Mouse (Mus musculus) E14TG2a.4 (cell line): ENCODE measurements at regions not wholly inside any gene's neighbourhood (a gene's known extent, or its start where the extent isn't known, plus 50 kb on each side); places are given as distances from the start of the nearest gene placed in this dataset.

Source experiments
- H3K27me3 ChIP-seq: 2 replicates; pipeline ENCODE4 v1.6.1; 2014; ENCODE audit warnings: low read length, control low read depth; ENCODE audit not compliant: insufficient read depth
- H3K36me3 ChIP-seq: 2 replicates; pipeline ENCODE4 v1.6.1; 2014; ENCODE audit warnings: low read length, control low read depth; ENCODE audit not compliant: insufficient read depth
- H3K4me1 ChIP-seq: replicated peaks from 2 replicates; pipeline ENCODE4 v1.6.1; 2014; ENCODE audit warnings: low read depth, low read length, control low read depth
- H3K4me3 ChIP-seq: replicated peaks from 2 replicates; pipeline ENCODE4 v1.5.1; 2014; ENCODE audit warnings: mild to moderate bottlenecking, low read length
- H3K9me3 ChIP-seq: 2 replicates; pipeline ENCODE4 v1.6.1; 2014; ENCODE audit warnings: low read length, control low read depth
- CTCF ChIP-seq: conservative IDR thresholded peaks from 2 replicates; pipeline ENCODE4 v1.5.1; 2014; ENCODE audit warnings: low read length
- NANOG ChIP-seq: IDR thresholded peaks from 2 replicates; pipeline ENCODE4 v1.6.1; 2014; ENCODE audit warnings: borderline replicate concordance, low read length, mixed read lengths
- POU5F1 ChIP-seq: IDR thresholded peaks from 2 replicates; pipeline ENCODE4 v1.6.1; 2014; ENCODE audit warnings: low read length, borderline replicate concordance

DNA sequence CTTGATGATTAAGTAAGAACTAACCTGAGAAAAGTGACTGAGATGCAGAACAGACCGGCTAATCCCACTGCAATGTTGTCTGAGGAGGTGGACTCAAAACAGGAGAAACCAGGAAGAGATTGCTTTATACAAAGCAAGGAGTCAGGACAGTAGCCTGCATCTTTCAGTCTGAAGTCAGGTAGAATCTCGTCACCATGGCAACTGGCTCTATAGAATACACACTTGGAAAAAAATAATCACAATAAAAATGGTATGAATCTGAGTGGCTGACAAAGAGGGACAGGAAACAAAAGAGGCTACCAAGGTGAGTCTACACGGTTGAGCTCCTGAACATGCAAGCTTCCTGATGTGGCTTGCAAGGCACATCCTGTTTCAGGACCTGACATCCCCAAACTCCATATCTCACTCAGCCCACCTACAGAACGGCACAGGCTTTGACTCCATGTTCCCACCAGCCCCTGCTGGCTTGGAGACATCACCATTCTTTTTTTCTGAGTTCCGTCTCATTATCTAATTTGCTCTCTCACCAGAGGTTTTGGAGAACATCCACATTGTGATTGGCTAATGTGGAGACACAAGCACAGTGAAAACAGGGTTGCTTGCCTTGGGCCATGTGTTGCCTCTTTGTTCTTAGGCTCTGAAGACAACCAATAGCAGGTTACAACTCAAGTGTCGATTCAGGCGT, 179.7 kb upstream of the Map1b start:
- peaks cover 4% of the 10 kb centered on the region for H3K4me1 ChIP-seq
- TF ChIP-seq POU5F1 (no peak), CTCF (no peak)
- H3K4me3 ChIP-seq = no peak overlapping the region
- no peaks in the 10 kb centered on the region for H3K27me3 ChIP-seq
- H3K36me3 ChIP-seq = no peaks in the 10 kb centered on the region
- H3K9me3 ChIP-seq = peaks cover 3% of the 10 kb centered on the region; the same call in 1 of the 2 replicates

DNA sequence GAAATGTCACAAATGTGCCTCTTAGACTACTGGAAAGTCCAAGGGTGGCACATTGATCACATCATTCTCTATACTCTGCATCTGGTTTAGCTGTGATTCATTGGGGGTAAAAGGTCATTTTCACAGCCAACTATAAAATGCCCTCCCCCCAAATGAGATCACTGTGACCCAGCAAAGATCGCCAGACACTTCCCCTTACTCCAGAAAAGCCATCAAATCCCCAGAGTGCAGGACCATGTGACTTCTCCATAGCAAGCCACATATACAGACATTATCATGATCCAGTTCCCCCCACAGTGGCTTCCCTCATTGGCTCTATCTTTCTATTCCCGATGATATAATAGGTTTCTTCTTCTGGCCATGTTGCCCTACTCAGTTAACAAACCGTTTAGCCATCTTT, 163.6 kb upstream of the Map1b start:
- peaks cover 3% of the 10 kb centered on the region; the same call in 1 of the 2 replicates for H3K9me3 ChIP-seq
- TF ChIP-seq CTCF (no peak), POU5F1 (no peak), NANOG (no peak)
- H3K36me3 ChIP-seq = no peaks in the 10 kb centered on the region
- no peaks in the 10 kb centered on the region for H3K27me3 ChIP-seq
- peaks cover 18% of the 10 kb centered on the region for H3K4me1 ChIP-seq
- H3K4me3 ChIP-seq = no peak overlapping the region

- H3K9me3 ChIP-seq = peaks cover 3% of the 10 kb centered on the region; the same call in 1 of the 2 replicates
- H3K27me3 ChIP-seq = no peaks in the 10 kb centered on the region
- no peaks in the 10 kb centered on the region for H3K36me3 ChIP-seq
- no peak overlapping the region for H3K4me3 ChIP-seq
- peaks cover 18% of the 10 kb centered on the region for H3K4me1 ChIP-seq
- TF ChIP-seq POU5F1 (no peak), NANOG (no peak), CTCF (no peak)
Measured at GRCm38 (mm10) chr13:99679430-99679829, 163.1 kb upstream of the Map1b start.

DNA sequence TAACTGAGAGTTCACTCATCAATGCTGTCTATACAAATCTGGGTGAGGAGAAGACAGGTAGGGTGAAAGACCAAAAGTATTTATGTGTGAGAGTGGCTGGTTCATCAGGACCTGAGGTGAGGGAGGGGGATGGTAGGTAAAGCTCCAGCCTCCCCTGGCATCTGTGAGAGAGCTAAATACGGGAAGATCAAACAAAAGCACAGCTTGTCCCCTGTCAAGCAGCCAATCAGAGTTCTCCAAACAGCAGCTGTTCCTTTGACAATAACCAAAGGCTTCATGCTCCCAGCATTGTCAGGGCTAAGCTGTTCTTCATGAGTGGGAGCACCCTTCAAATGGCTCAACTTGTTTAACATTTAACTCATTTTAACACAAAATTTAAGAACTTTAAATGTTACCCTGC, 160.1 kb upstream of the Map1b start:
- H3K36me3 ChIP-seq = no peaks in the 10 kb centered on the region
- no peaks in the 10 kb centered on the region for H3K27me3 ChIP-seq
- H3K4me1 ChIP-seq = peaks cover 18% of the 10 kb centered on the region
- H3K4me3 ChIP-seq = no peak overlapping the region
- H3K9me3 ChIP-seq = peaks cover 3% of the 10 kb centered on the region; the same call in 1 of the 2 replicates
- TF ChIP-seq NANOG = no peak
- TF ChIP-seq CTCF = no peak
- no peak for TF ChIP-seq POU5F1

DNA sequence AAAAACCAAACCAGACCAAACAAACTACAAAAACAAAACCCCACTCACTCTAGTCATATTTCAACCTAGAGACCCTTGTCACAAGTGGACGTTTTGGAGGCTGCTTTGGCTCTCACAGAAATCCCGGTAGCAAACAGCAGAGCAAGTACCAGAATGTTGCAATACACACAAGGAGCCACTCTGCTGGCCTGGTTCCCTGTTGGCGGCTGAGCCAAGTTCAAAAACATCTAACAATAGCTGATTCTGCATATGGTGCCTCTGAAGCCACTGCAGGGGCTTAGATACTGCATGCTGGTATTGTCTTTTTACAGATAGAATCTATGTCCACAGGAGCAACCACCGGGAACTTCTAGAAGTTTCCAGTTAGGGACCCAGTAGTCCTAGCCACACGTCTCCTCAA, 159.6 kb upstream of the Map1b start:
- H3K4me1 ChIP-seq = peaks cover 18% of the 10 kb centered on the region
- H3K36me3 ChIP-seq = no peaks in the 10 kb centered on the region
- no peak overlapping the region for H3K4me3 ChIP-seq
- TF ChIP-seq NANOG = no peak
- H3K9me3 ChIP-seq = peaks cover 3% of the 10 kb centered on the region; the same call in 1 of the 2 replicates
- no peaks in the 10 kb centered on the region for H3K27me3 ChIP-seq

GRCm38 (mm10) chr13:99672714-99673113, 156.4 kb upstream of the Map1b start:
- H3K4me1 ChIP-seq = peaks cover 18% of the 10 kb centered on the region
- no peak overlapping the region for H3K4me3 ChIP-seq
- H3K36me3 ChIP-seq = no peaks in the 10 kb centered on the region
- H3K27me3 ChIP-seq = peaks cover 7% of the 10 kb centered on the region; the same call in 1 of the 2 replicates
- peaks cover 3% of the 10 kb centered on the region; the same call in 1 of the 2 replicates for H3K9me3 ChIP-seq
- no peak for TF ChIP-seq POU5F1
- no peak for TF ChIP-seq NANOG
- TF ChIP-seq CTCF = no peak

GRCm38 (mm10) chr13:99671747-99672146, 155.4 kb upstream of the Map1b start:
- no peak for TF ChIP-seq NANOG
- TF ChIP-seq CTCF = no peak
- no peak for TF ChIP-seq POU5F1
- Histone ChIP-seq H3K9me3 (no peaks in the 10 kb centered on the region), H3K27me3 (peaks cover 7% of the 10 kb centered on the region; the same call in 1 of the 2 replicates), H3K4me3 (no peak overlapping the region), H3K36me3 (no peaks in the 10 kb centered on the region), H3K4me1 (peaks cover 15% of the 10 kb centered on the region)

DNA sequence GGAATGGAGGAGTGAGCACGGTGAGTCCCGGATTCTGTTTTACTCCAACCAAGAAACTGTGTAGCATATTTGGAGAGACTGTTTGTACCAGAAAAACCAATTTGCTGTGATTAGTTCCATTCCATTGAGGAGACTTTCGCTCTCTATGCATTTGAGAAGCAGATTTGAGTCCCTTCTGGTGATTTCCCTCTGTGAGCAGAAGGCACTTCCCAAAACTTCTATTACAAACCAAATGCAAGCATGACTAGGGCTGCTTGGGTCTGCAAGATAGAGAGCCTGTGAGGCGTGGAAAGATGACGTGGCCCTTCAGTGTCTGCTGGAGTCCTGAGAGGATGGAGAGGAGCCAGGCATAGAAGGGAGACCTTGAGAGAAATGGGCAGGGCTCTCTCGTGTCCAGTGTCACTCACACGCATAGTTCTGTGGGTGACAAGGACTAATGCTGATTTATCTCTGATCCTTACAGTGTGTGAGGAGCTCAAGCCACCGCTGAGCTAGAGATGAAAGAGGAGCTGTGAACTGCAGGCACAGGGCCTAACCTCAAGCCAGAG, 153.7 kb upstream of the Map1b start:
- no peaks in the 10 kb centered on the region for H3K9me3 ChIP-seq
- H3K4me1 ChIP-seq = no peaks in the 10 kb centered on the region
- H3K4me3 ChIP-seq = no peak overlapping the region
- peaks cover 14% of the 10 kb centered on the region for H3K27me3 ChIP-seq
- TF ChIP-seq POU5F1 (no peak), CTCF (no peak), NANOG (no peak)
- no peaks in the 10 kb centered on the region for H3K36me3 ChIP-seq

DNA sequence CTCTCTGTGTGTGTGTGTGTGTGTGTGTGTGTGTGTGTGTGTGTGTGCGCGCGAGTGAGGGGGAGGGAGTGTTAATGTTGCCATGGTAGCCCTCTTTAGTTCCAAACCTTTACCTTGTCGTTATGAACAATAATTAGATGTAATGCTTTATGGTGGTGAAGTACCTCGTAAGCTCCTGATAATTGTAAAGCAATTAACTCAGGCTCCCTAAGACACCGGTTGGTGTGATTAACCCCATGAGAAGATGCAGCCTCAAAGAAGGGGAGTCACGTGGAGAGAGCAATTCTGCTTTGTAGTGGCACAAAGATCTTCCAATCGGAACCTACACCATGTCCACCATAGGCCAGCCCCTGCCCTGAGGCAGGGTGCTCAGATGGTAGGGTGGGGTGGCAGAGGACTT, 152.3 kb upstream of the Map1b start:
- H3K4me1 ChIP-seq = no peaks in the 10 kb centered on the region
- no peaks in the 10 kb centered on the region for H3K36me3 ChIP-seq
- no peaks in the 10 kb centered on the region for H3K9me3 ChIP-seq
- no peak for TF ChIP-seq POU5F1
- no peak overlapping the region for H3K4me3 ChIP-seq
- H3K27me3 ChIP-seq = peaks cover 14% of the 10 kb centered on the region
